Mouse (Mus musculus) testis, adult 2 months (tissue): ENCODE data around the gene Plcb3.

Source experiments
- CTCF ChIP-seq: fragments of 200-500 bp; IDR thresholded peaks from 2 replicates; pipeline ENCODE4 v1.5.1; 2012; ENCODE audit warnings: low read depth, mild to moderate bottlenecking, inconsistent platforms, low read length, moderate library complexity; ENCODE audit not compliant: control insufficient read depth, insufficient read depth, insufficient replicate concordance
- POLR2A ChIP-seq: fragments of 200-500 bp; IDR thresholded peaks from 2 replicates; pipeline ENCODE4 v1.6.1; 2012; ENCODE audit warnings: low read depth, mild to moderate bottlenecking, inconsistent platforms, low read length, moderate library complexity; ENCODE audit not compliant: control insufficient read depth

DNA sequence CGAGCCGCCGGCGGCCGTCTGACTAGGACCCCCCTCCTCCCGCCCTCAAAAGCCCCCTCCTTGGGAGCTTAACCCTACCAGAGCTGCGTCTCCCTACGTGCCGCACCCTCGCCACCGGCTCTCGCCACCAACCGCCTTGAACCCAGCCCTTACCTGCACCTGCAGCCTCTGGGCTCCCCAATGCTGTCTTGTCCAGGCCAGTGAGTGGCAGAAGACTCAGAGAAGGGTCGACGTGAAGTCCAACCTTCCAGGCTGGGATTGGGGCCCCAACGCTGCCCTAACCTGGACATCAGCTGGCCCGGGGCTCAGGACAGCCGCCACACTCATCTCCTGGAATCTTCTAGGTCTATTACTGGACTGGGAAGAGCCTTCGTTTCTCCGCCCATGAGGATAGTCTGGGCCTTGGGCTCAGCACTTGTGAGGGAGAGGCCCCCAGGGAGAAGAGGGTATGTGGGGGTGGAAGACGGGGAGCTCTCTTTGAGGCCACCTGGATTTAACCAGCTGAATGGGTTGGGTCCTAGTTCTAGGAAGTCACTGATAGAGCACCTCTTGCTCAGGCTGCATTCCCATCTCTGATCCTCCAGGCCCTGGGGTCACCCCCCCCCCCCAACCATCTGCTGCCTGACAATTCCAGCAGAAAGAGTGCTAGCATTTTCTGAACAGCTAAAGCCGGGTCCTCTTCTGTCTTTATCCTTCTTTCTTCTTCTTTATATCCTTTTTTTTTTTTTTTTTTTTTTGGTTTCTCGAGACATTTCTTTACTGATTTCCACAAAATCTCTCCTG is 41.9 kb downstream of the Plcb3 start, which contains the start of gene Kcnk4:
- no peak for TF ChIP-seq CTCF
- no peak for TF ChIP-seq POLR2A
